Mouse (Mus musculus) layer of hippocampus, adult 18-20 months (tissue): Measurements from ENCODE around the gene Tril. TPM values are rescaled to one million over a fixed set of nuclear protein-coding genes. Genes with fewer than 3 reads are reported as not detected.

Source experiments
- total RNA-seq, 2 experiments: library from RNA; stranded (reverse); gene quantifications; 2 replicates each; pipeline ENCODE4 v1.2.3; 2021

Tril gene
- total RNA-seq, 2 experiments from 2014 or later = 32.1 to 33.4 TPM

Other genes with a start within 250 kb of the Tril start
- gene Cpvl, start 157.8 kb upstream of the Tril start, total RNA-seq = not detected
- 10 to 100 TPM; 17.8 to 22.4 TPM for gene Chn2, start 218.7 kb upstream of the Tril start, total RNA-seq